In the genomic region with DNA sequence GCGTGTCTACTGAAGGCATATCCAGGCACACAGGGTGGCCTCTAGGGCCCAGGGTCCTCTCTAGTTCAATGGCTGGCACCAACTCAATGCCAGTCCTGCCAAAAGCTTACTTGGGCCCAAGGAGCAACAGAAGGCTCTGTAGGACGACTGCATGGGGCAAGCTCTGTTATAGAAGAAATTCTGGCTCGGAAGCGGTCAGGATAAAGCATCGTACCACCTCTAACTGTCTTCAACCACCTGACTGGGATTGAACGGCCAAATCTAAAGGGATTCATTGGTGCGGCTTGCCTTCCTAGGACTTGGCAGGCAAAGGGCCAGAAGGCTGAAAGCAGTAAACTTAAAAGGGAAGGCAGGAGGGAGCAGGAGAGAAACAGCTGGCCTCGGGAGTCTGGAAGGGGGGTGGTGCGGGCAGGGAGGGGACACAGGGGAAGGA, we compare ENCODE assay signal across 8 mouse cellular contexts. TPM values are rescaled to one million over a fixed set of nuclear protein-coding genes. Genes with fewer than 3 reads are reported as not detected.
A peak's percentile ranks its signal among the peaks of the same experiment; 100 is the strongest.
DNase-seq lines count a peak whose midpoint lies in the region; ATAC-seq and TF ChIP-seq lines count a peak whose summit lies in the region.

No protein-coding gene starts in this region.

- WGBS in embryonic facial prominence, embryonic 11.5 days, result 72% methylated on average over 9 of the region's 9 CpGs
- WGBS in hindbrain, embryonic 12.5 days, result 62% methylated on average over 9 of the region's 9 CpGs
- 28% methylated on average over 9 of the region's 9 CpGs for WGBS in neural tube, embryonic 13.5 days
- 71% methylated on average over 9 of the region's 9 CpGs for WGBS in lung, postnatal 0 days

- TF ChIP-seq CTCF in lung, postnatal 0 days (IDR thresholded peaks at IDR 0.05), result no peak

- no peaks in the 10 kb centered on the region for H3K9me3 ChIP-seq in embryonic facial prominence, embryonic 11.5 days (replicated peaks; ENCODE audit: control insufficient read depth, low read length)
- H3K9me3 ChIP-seq in hindbrain, embryonic 12.5 days (replicated peaks), result no peaks in the 10 kb centered on the region
- no peaks in the 10 kb centered on the region for H3K9me3 ChIP-seq in neural tube, embryonic 13.5 days
- H3K9me3 ChIP-seq in lung, postnatal 0 days (ENCODE audit: low read length), result no peaks in the 10 kb centered on the region

- peak; percentile 83 for DNase-seq in left cerebral cortex, postnatal 4 days
- no peak for DNase-seq in left cerebral cortex, adult 11 months (ENCODE audit: low spot score)
- DNase-seq in embryonic facial prominence, embryonic 11.5 days (ENCODE audit: low spot score), result no peak
- DNase-seq in lung, postnatal 0 days (ENCODE audit: low spot score), result no peak
- DNase-seq in urinary bladder, adult 2 months (ENCODE audit: low spot score), result no peak

- no peak overlapping the region for H3K4me3 ChIP-seq in embryonic facial prominence, embryonic 11.5 days (ENCODE audit: low read depth, low read length)
- H3K4me3 ChIP-seq in hindbrain, embryonic 12.5 days, result no peak overlapping the region
- H3K4me3 ChIP-seq in neural tube, embryonic 13.5 days, result no peak overlapping the region
- no peak overlapping the region for H3K4me3 ChIP-seq in lung, postnatal 0 days (ENCODE audit: low read depth, low read length)

- H3K27ac ChIP-seq in embryonic facial prominence, embryonic 11.5 days (replicated peaks; ENCODE audit: low read depth, low read length), result peak overlapping the region; percentile 82
- H3K27ac ChIP-seq in hindbrain, embryonic 12.5 days, result peak overlapping the region; percentile 82
- H3K27ac ChIP-seq in neural tube, embryonic 13.5 days (replicated peaks), result peak overlapping the region; percentile 96
- H3K27ac ChIP-seq in lung, postnatal 0 days (ENCODE audit: low read length), result no peak overlapping the region

- intact Hi-C loops in left cerebral cortex, postnatal 4 days (cut with DNase I), result no loop called here

- no peaks in the 10 kb centered on the region; the same call in 1 of the 2 replicates for H3K27me3 ChIP-seq in embryonic facial prominence, embryonic 11.5 days (ENCODE audit: control insufficient read depth, insufficient read depth, low read length)
- no peaks in the 10 kb centered on the region for H3K27me3 ChIP-seq in hindbrain, embryonic 12.5 days
- H3K27me3 ChIP-seq in neural tube, embryonic 13.5 days, result no peaks in the 10 kb centered on the region
- H3K27me3 ChIP-seq in lung, postnatal 0 days (replicated peaks; ENCODE audit: insufficient read depth, low read length), result no peaks in the 10 kb centered on the region

- no peaks in the 10 kb centered on the region for H3K36me3 ChIP-seq in embryonic facial prominence, embryonic 11.5 days (replicated peaks; ENCODE audit: control insufficient read depth, insufficient read depth, low read depth, low read length)
- no peaks in the 10 kb centered on the region for H3K36me3 ChIP-seq in hindbrain, embryonic 12.5 days
- no peaks in the 10 kb centered on the region for H3K36me3 ChIP-seq in neural tube, embryonic 13.5 days
- no peaks in the 10 kb centered on the region for H3K36me3 ChIP-seq in lung, postnatal 0 days (ENCODE audit: insufficient read depth, low read length)

- no peak for TF ChIP-seq EP300 in lung, postnatal 0 days (IDR thresholded peaks at IDR 0.05)

- ATAC-seq in embryonic facial prominence, embryonic 11.5 days (replicated peaks; ENCODE audit: insufficient number of reproducible peaks, low FRiP score, low TSS enrichment, low read depth), result no peak
- ATAC-seq in hindbrain, embryonic 12.5 days (ENCODE audit: low FRiP score), result no peak
- ATAC-seq in neural tube, embryonic 13.5 days (ENCODE audit: low read depth), result no peak
- no peak for ATAC-seq in megakaryocyte, adult 5-6 weeks (ENCODE audit: poor library complexity, severe bottlenecking)
- ATAC-seq in lung, postnatal 0 days, result no peak

- peaks cover 24% of the 10 kb centered on the region for H3K4me1 ChIP-seq in embryonic facial prominence, embryonic 11.5 days (ENCODE audit: control insufficient read depth, insufficient read depth, low read length)
- H3K4me1 ChIP-seq in hindbrain, embryonic 12.5 days, result peaks cover 72% of the 10 kb centered on the region
- peaks cover 89% of the 10 kb centered on the region for H3K4me1 ChIP-seq in neural tube, embryonic 13.5 days (replicated peaks)
- H3K4me1 ChIP-seq in lung, postnatal 0 days (ENCODE audit: insufficient read depth, low read depth, low read length), result peaks cover 17% of the 10 kb centered on the region

- no peak overlapping the region for H3K4me2 ChIP-seq in embryonic facial prominence, embryonic 11.5 days (ENCODE audit: low read depth, low read length)
- H3K4me2 ChIP-seq in hindbrain, embryonic 12.5 days (replicated peaks), result 0 out of 2 replicates have a peak overlapping the region, but pooled peaks have one; percentile 27
- peak overlapping the region; percentile 39 for H3K4me2 ChIP-seq in neural tube, embryonic 13.5 days
- H3K4me2 ChIP-seq in lung, postnatal 0 days (replicated peaks; ENCODE audit: low read depth, low read length), result no peak overlapping the region

- H3K9ac ChIP-seq in embryonic facial prominence, embryonic 11.5 days (replicated peaks; ENCODE audit: low read length), result no peak overlapping the region
- 0 out of 2 replicates have a peak overlapping the region, but pooled peaks have one; percentile 2 for H3K9ac ChIP-seq in hindbrain, embryonic 12.5 days
- H3K9ac ChIP-seq in neural tube, embryonic 13.5 days, result peak overlapping the region; percentile 47
- H3K9ac ChIP-seq in lung, postnatal 0 days (replicated peaks; ENCODE audit: low read depth), result no peak overlapping the region

RNA-seq across cellular contexts. Expression of a gene that starts 20.1 kb away (rescaled TPM):
- 10 to 100 TPM; 42.0 to 44.1 TPM for total RNA-seq in left cerebral cortex, postnatal 4 days (2021)
- polyA plus RNA-seq in embryonic facial prominence, embryonic 11.5 days (2014; fragmentation: Nextera tagmentation; extraction: Ambion mirVana), result 9.6 and 11.2 TPM in 2 replicates
- polyA plus RNA-seq in hindbrain, embryonic 12.5 days (2016; fragmentation: Nextera tagmentation; extraction: Ambion mirVana), result 18.4 and 19.2 TPM in 2 replicates
- polyA plus RNA-seq in neural tube, embryonic 13.5 days (2015; fragmentation: Nextera tagmentation; extraction: Ambion mirVana), result 22.4 and 22.5 TPM in 2 replicates
- total RNA-seq in megakaryocyte, adult 5-6 weeks (2015), result 37.6 and 38.3 TPM in 2 replicates
- 15.8 and 18.2 TPM in 2 replicates for total RNA-seq in megakaryocyte, adult 5-6 weeks (2017)
- polyA plus RNA-seq in lung, postnatal 0 days (2015; fragmentation: Nextera tagmentation; extraction: Ambion mirVana), result 17.5 and 19.7 TPM in 2 replicates
- polyA plus RNA-seq in urinary bladder, adult 2 months (2012; rRNA removed), result 38.6 and 55.0 TPM in 2 replicates

RNA-seq across cellular contexts. Expression of a gene that starts 20.5 kb away (rescaled TPM):
- under 1 TPM; 0.58 to 0.64 TPM for total RNA-seq in left cerebral cortex, postnatal 4 days (2021)
- 0.31 and 0.55 TPM in 2 replicates for polyA plus RNA-seq in embryonic facial prominence, embryonic 11.5 days (2014; fragmentation: Nextera tagmentation; extraction: Ambion mirVana)
- 1.9 and 2.5 TPM in 2 replicates for polyA plus RNA-seq in hindbrain, embryonic 12.5 days (2016; fragmentation: Nextera tagmentation; extraction: Ambion mirVana)
- 0.94 and 1.0 TPM in 2 replicates for polyA plus RNA-seq in neural tube, embryonic 13.5 days (2015; fragmentation: Nextera tagmentation; extraction: Ambion mirVana)
- 0.18 and 0.98 TPM in 2 replicates for total RNA-seq in megakaryocyte, adult 5-6 weeks (2015)
- total RNA-seq in megakaryocyte, adult 5-6 weeks (2017), result 0.11 and 0.45 TPM in 2 replicates
- 1.7 and 2.0 TPM in 2 replicates for polyA plus RNA-seq in lung, postnatal 0 days (2015; fragmentation: Nextera tagmentation; extraction: Ambion mirVana)
- polyA plus RNA-seq in urinary bladder, adult 2 months (2012; rRNA removed), result 1.6 and 1.8 TPM in 2 replicates

RNA-seq across cellular contexts. Expression of a gene that starts 44.0 kb away (rescaled TPM):
- total RNA-seq in left cerebral cortex, postnatal 4 days (2021), result 10 to 100 TPM; 22.7 to 26.0 TPM
- 8.3 and 8.8 TPM in 2 replicates for polyA plus RNA-seq in embryonic facial prominence, embryonic 11.5 days (2014; fragmentation: Nextera tagmentation; extraction: Ambion mirVana)
- polyA plus RNA-seq in hindbrain, embryonic 12.5 days (2016; fragmentation: Nextera tagmentation; extraction: Ambion mirVana), result 16.8 and 19.2 TPM in 2 replicates
- polyA plus RNA-seq in neural tube, embryonic 13.5 days (2015; fragmentation: Nextera tagmentation; extraction: Ambion mirVana), result 19.9 and 25.1 TPM in 2 replicates
- total RNA-seq in megakaryocyte, adult 5-6 weeks (2015), result 1.5 and 3.0 TPM in 2 replicates
- 2.2 and 3.2 TPM in 2 replicates for total RNA-seq in megakaryocyte, adult 5-6 weeks (2017)
- polyA plus RNA-seq in lung, postnatal 0 days (2015; fragmentation: Nextera tagmentation; extraction: Ambion mirVana), result 9.9 and 10.0 TPM in 2 replicates
- 11.0 and 12.9 TPM in 2 replicates for polyA plus RNA-seq in urinary bladder, adult 2 months (2012; rRNA removed)

RNA-seq across cellular contexts. Expression of a gene that starts 44.2 kb away (rescaled TPM):
- total RNA-seq in left cerebral cortex, postnatal 4 days (2021), result 10 to 100 TPM; 52.0 to 55.4 TPM
- polyA plus RNA-seq in embryonic facial prominence, embryonic 11.5 days (2014; fragmentation: Nextera tagmentation; extraction: Ambion mirVana), result 28.9 and 29.7 TPM in 2 replicates
- polyA plus RNA-seq in hindbrain, embryonic 12.5 days (2016; fragmentation: Nextera tagmentation; extraction: Ambion mirVana), result 53.2 and 53.6 TPM in 2 replicates
- polyA plus RNA-seq in neural tube, embryonic 13.5 days (2015; fragmentation: Nextera tagmentation; extraction: Ambion mirVana), result 44.6 and 45.7 TPM in 2 replicates
- total RNA-seq in megakaryocyte, adult 5-6 weeks (2015), result 7.7 and 7.9 TPM in 2 replicates
- 21.3 and 22.6 TPM in 2 replicates for total RNA-seq in megakaryocyte, adult 5-6 weeks (2017)
- polyA plus RNA-seq in lung, postnatal 0 days (2015; fragmentation: Nextera tagmentation; extraction: Ambion mirVana), result 24.9 and 25.4 TPM in 2 replicates
- 25.7 and 26.2 TPM in 2 replicates for polyA plus RNA-seq in urinary bladder, adult 2 months (2012; rRNA removed)

RNA-seq across cellular contexts. Expression of a gene that starts 57.4 kb away (rescaled TPM):
- 1 to 10 TPM; 3.3 to 4.6 TPM for total RNA-seq in left cerebral cortex, postnatal 4 days (2021)
- polyA plus RNA-seq in embryonic facial prominence, embryonic 11.5 days (2014; fragmentation: Nextera tagmentation; extraction: Ambion mirVana), result 1.3 and 1.8 TPM in 2 replicates
- 3.5 and 4.0 TPM in 2 replicates for polyA plus RNA-seq in hindbrain, embryonic 12.5 days (2016; fragmentation: Nextera tagmentation; extraction: Ambion mirVana)
- polyA plus RNA-seq in neural tube, embryonic 13.5 days (2015; fragmentation: Nextera tagmentation; extraction: Ambion mirVana), result 3.0 and 3.6 TPM in 2 replicates
- total RNA-seq in megakaryocyte, adult 5-6 weeks (2015), result 31.7 and 36.8 TPM in 2 replicates
- total RNA-seq in megakaryocyte, adult 5-6 weeks (2017), result 44.1 and 60.5 TPM in 2 replicates
- polyA plus RNA-seq in lung, postnatal 0 days (2015; fragmentation: Nextera tagmentation; extraction: Ambion mirVana), result 12.1 and 14.7 TPM in 2 replicates
- 28.8 and 30.9 TPM in 2 replicates for polyA plus RNA-seq in urinary bladder, adult 2 months (2012; rRNA removed)

Comparison
In these comparisons a context has a peak if more than half of its experiments do, and no peak if none do; other contexts are left out.
1. H3K4me2 ChIP-seq: peak in hindbrain, embryonic 12.5 days (single experiment) and neural tube, embryonic 13.5 days (single experiment); none in embryonic facial prominence, embryonic 11.5 days (single experiment) and lung, postnatal 0 days (single experiment).
2. H3K9ac ChIP-seq: peak in hindbrain, embryonic 12.5 days (single experiment) and neural tube, embryonic 13.5 days (single experiment); none in embryonic facial prominence, embryonic 11.5 days (single experiment) and lung, postnatal 0 days (single experiment).